Mouse (Mus musculus): ENCODE data around the gene Fbxl17. TPM values are rescaled to one million over a fixed set of nuclear protein-coding genes. Genes with fewer than 3 reads are reported as not detected.

Fbxl17 gene
- polyA plus RNA-seq, 1 experiment from 2014 or later: 7.5 TPM

- no peak overlapping the region for H3K27ac ChIP-seq
- H3K36me3 ChIP-seq: 0 out of 2 replicates have a peak, but pooled peaks cover 4% of the 10 kb centered on the region
- H3K9me3 ChIP-seq: no peaks in the 10 kb centered on the region
- no peak overlapping the region for H3K4me2 ChIP-seq
- 48% methylated on average over 2 of the region's 2 CpGs for WGBS
- no peaks in the 10 kb centered on the region for H3K27me3 ChIP-seq
- ATAC-seq (ENCODE audit: insufficient number of reproducible peaks, insufficient read depth, low FRiP score, low TSS enrichment, low read depth): no peak
- no peak overlapping the region for H3K4me3 ChIP-seq (replicated peaks)
- H3K4me1 ChIP-seq (replicated peaks): no peaks in the 10 kb centered on the region
- no peak overlapping the region for H3K9ac ChIP-seq (replicated peaks)
Observed at GRCm38 (mm10) chr17:63095553-63095952, 404.3 kb downstream of the Fbxl17 start.

GRCm38 (mm10) chr17:63095017-63095416 is 404.8 kb downstream of the Fbxl17 start:
- Histone ChIP-seq H3K4me3 (replicated peaks) (no peak overlapping the region), H3K4me2 (no peak overlapping the region), H3K27ac (no peak overlapping the region), H3K9me3 (no peaks in the 10 kb centered on the region), H3K9ac (replicated peaks) (no peak overlapping the region), H3K27me3 (no peaks in the 10 kb centered on the region), H3K36me3 (0 out of 2 replicates have a peak, but pooled peaks cover 4% of the 10 kb centered on the region), H3K4me1 (replicated peaks) (no peaks in the 10 kb centered on the region)
- WGBS: 84% methylated on average over 4 of the region's 4 CpGs
- no peak for ATAC-seq (ENCODE audit: insufficient number of reproducible peaks, insufficient read depth, low FRiP score, low TSS enrichment, low read depth)

DNA sequence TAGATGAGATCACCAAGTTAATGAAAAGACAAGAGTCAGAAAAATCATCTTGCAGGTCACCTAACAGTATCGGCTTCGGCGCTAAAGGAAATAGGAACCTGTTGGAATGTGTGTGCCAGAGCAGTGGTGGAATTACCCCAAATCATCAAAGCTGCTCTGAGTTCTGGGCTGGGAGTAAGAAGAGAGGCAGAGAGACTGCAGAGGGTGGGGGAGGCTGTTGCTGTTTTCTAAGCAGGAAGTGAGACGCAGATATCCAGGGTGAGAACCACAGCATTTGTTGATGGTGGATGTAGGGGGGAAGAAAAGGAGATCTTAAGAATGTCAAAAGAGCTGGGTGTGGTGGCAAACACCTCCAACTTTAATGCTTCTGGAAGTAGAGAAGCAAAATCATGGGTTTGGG is 406.6 kb downstream of the Fbxl17 start:
- no peak overlapping the region for H3K4me3 ChIP-seq (replicated peaks)
- H3K4me1 ChIP-seq (replicated peaks): no peaks in the 10 kb centered on the region
- no peaks in the 10 kb centered on the region for H3K9me3 ChIP-seq
- 73% methylated on average over 4 of the region's 4 CpGs for WGBS
- H3K27ac ChIP-seq: no peak overlapping the region
- H3K4me2 ChIP-seq: no peak overlapping the region
- ATAC-seq (ENCODE audit: insufficient number of reproducible peaks, insufficient read depth, low FRiP score, low TSS enrichment, low read depth): no peak
- H3K36me3 ChIP-seq: 0 out of 2 replicates have a peak, but pooled peaks cover 4% of the 10 kb centered on the region
- H3K9ac ChIP-seq (replicated peaks): no peak overlapping the region
- no peaks in the 10 kb centered on the region for H3K27me3 ChIP-seq

DNA sequence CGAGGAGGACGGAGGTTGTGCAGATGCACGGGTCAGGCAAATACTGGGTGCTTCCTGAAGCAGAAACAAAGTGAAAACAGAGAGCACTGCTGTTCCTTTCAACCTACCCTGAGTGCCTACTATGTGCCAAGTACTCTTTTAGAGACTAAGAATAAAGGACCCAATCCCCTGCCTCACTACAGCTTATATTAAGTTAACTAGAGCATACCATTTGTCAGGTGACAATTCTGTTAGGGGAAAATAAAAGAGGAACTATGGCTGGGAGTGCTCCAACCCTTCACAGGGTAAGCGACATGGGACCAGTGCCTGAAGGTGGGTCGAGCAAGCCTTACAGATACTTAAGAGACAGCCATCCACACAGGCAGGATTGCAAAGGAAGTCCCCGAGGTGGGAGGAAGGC is 407.0 kb downstream of the Fbxl17 start:
- H3K4me1 ChIP-seq (replicated peaks): no peaks in the 10 kb centered on the region
- H3K4me3 ChIP-seq (replicated peaks): no peak overlapping the region
- no peaks in the 10 kb centered on the region for H3K27me3 ChIP-seq
- H3K36me3 ChIP-seq: 0 out of 2 replicates have a peak, but pooled peaks cover 4% of the 10 kb centered on the region
- H3K9ac ChIP-seq (replicated peaks): no peak overlapping the region
- no peak overlapping the region for H3K27ac ChIP-seq
- no peak overlapping the region for H3K4me2 ChIP-seq
- no peaks in the 10 kb centered on the region for H3K9me3 ChIP-seq
- no peak for ATAC-seq (ENCODE audit: insufficient number of reproducible peaks, insufficient read depth, low FRiP score, low TSS enrichment, low read depth)
- 79% methylated on average over 6 of the region's 6 CpGs for WGBS

GRCm38 (mm10) chr17:63090112-63090511 is 409.7 kb downstream of the Fbxl17 start:
- Histone ChIP-seq H3K27me3 (no peaks in the 10 kb centered on the region), H3K4me2 (no peak overlapping the region), H3K9me3 (no peaks in the 10 kb centered on the region), H3K27ac (no peak overlapping the region), H3K36me3 (no peaks in the 10 kb centered on the region), H3K4me1 (replicated peaks) (no peaks in the 10 kb centered on the region), H3K4me3 (replicated peaks) (no peak overlapping the region), H3K9ac (replicated peaks) (no peak overlapping the region)
- 82% methylated on average over 3 of the region's 3 CpGs for WGBS
- ATAC-seq (ENCODE audit: insufficient number of reproducible peaks, insufficient read depth, low FRiP score, low TSS enrichment, low read depth): no peak

DNA sequence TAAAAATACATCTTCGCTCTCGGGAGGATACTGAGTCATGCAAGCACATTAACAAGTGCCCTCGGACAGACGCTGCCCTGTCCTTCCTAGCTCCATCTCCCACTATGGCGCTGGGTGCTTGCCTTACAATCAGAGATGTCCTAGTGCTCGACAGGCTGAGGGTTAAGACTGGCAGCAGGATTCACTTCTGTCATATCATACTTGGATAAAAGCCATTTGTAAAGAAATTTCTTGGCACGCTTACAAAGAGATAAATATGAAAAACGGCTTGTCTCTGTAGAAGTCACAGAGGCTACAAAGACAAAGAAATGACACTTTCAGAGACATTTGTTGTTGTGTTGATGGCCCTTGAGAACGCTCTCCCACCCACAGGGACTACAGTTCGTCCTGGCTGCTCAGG is 412.6 kb downstream of the Fbxl17 start:
- H3K4me1 ChIP-seq (replicated peaks): 0 out of 2 replicates have a peak, but pooled peaks cover 2% of the 10 kb centered on the region
- 89% methylated on average over 10 of the region's 10 CpGs for WGBS
- no peak overlapping the region for H3K4me3 ChIP-seq (replicated peaks)
- H3K27ac ChIP-seq: no peak overlapping the region
- H3K36me3 ChIP-seq: no peaks in the 10 kb centered on the region
- H3K4me2 ChIP-seq: no peak overlapping the region
- no peaks in the 10 kb centered on the region for H3K9me3 ChIP-seq
- ATAC-seq (ENCODE audit: insufficient number of reproducible peaks, insufficient read depth, low FRiP score, low TSS enrichment, low read depth): no peak
- no peaks in the 10 kb centered on the region for H3K27me3 ChIP-seq
- no peak overlapping the region for H3K9ac ChIP-seq (replicated peaks)

- Histone ChIP-seq H3K4me2 (no peak overlapping the region), H3K36me3 (no peaks in the 10 kb centered on the region), H3K4me1 (replicated peaks) (peaks cover 9% of the 10 kb centered on the region), H3K27me3 (no peaks in the 10 kb centered on the region), H3K4me3 (replicated peaks) (no peak overlapping the region), H3K9me3 (no peaks in the 10 kb centered on the region), H3K27ac (no peak overlapping the region), H3K9ac (replicated peaks) (no peak overlapping the region)
- 73% methylated on average over 3 of the region's 3 CpGs for WGBS
- ATAC-seq (ENCODE audit: insufficient number of reproducible peaks, insufficient read depth, low FRiP score, low TSS enrichment, low read depth): no peak
Observed at GRCm38 (mm10) chr17:63086526-63086925, 413.3 kb downstream of the Fbxl17 start.

DNA sequence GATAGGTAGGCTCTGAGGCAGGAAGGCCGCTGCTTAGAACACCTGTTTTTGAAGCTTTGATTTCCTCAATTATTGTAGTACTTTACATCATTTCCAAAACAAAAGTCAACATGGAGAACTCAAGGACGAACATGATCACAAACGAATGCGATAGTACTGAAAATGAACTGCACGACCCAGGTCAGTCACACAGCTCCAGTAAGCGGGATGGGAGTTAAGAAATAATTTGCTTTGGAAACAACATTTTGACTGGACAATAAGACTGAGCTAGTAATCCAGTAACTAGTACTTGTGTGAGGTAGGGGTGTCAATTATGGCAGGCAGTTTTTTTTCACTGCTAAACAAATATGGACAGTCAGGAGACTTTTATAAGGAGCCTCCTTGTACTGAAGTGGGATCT is 414.6 kb downstream of the Fbxl17 start:
- ATAC-seq (ENCODE audit: insufficient number of reproducible peaks, insufficient read depth, low FRiP score, low TSS enrichment, low read depth): no peak
- WGBS: 96% methylated on average over 6 of the region's 6 CpGs

GRCm38 (mm10) chr17:63079087-63079486 is 420.7 kb downstream of the Fbxl17 start:
- no peak overlapping the region for H3K27ac ChIP-seq
- no peak overlapping the region for H3K4me3 ChIP-seq (replicated peaks)
- H3K36me3 ChIP-seq: no peaks in the 10 kb centered on the region
- no peak overlapping the region for H3K9ac ChIP-seq (replicated peaks)
- ATAC-seq (ENCODE audit: insufficient number of reproducible peaks, insufficient read depth, low FRiP score, low TSS enrichment, low read depth): no peak
- no peak overlapping the region for H3K4me2 ChIP-seq
- no peaks in the 10 kb centered on the region for H3K27me3 ChIP-seq
- 84% methylated on average over 5 of the region's 5 CpGs for WGBS
- peaks cover 49% of the 10 kb centered on the region for H3K4me1 ChIP-seq (replicated peaks)
- no peaks in the 10 kb centered on the region for H3K9me3 ChIP-seq

More for the DNA sequence above, 414.6 kb downstream of the Fbxl17 start:
- H3K4me1 ChIP-seq (replicated peaks): peaks cover 15% of the 10 kb centered on the region
- H3K4me2 ChIP-seq: no peak overlapping the region
- H3K27ac ChIP-seq: no peak overlapping the region
- no peaks in the 10 kb centered on the region for H3K9me3 ChIP-seq
- no peaks in the 10 kb centered on the region for H3K36me3 ChIP-seq
- no peaks in the 10 kb centered on the region for H3K27me3 ChIP-seq
- no peak overlapping the region for H3K4me3 ChIP-seq (replicated peaks)
- no peak overlapping the region for H3K9ac ChIP-seq (replicated peaks)

DNA sequence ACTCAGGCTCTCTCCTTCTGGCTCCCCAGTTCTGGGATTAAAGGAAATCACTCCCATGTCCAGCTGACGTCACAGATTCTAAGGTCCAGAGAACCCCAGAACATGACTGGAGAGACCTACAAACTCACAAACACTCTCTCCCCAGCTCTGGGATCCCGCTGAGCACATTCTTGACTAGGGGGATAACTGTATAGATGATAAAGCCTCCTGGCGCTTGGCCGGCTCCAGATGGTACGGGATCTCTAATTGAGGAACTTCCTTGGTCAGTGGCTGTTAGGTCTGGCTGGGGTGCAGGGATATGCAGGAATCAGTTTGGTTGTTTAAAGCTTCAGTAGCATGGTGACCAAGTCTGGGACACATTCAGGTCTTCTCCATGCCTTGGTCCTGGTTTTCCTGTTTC is 422.3 kb downstream of the Fbxl17 start:
- Histone ChIP-seq H3K4me1 (replicated peaks) (peaks cover 59% of the 10 kb centered on the region), H3K9me3 (no peaks in the 10 kb centered on the region), H3K4me3 (replicated peaks) (no peak overlapping the region), H3K9ac (replicated peaks) (no peak overlapping the region), H3K27ac (no peak overlapping the region), H3K4me2 (no peak overlapping the region), H3K36me3 (no peaks in the 10 kb centered on the region), H3K27me3 (no peaks in the 10 kb centered on the region; the same call in 1 of the 2 replicates)
- 30% methylated on average over 5 of the region's 5 CpGs for WGBS
- ATAC-seq (ENCODE audit: insufficient number of reproducible peaks, insufficient read depth, low FRiP score, low TSS enrichment, low read depth): no peak

- H3K27me3 ChIP-seq: no peaks in the 10 kb centered on the region; the same call in 1 of the 2 replicates
- H3K9ac ChIP-seq (replicated peaks): no peak overlapping the region
- H3K9me3 ChIP-seq: no peaks in the 10 kb centered on the region
- no peaks in the 10 kb centered on the region for H3K36me3 ChIP-seq
- H3K4me3 ChIP-seq (replicated peaks): no peak overlapping the region
- ATAC-seq (ENCODE audit: insufficient number of reproducible peaks, insufficient read depth, low FRiP score, low TSS enrichment, low read depth): no peak
- peaks cover 50% of the 10 kb centered on the region for H3K4me1 ChIP-seq (replicated peaks)
- WGBS: 9% methylated on average over 8 of the region's 8 CpGs
- H3K4me2 ChIP-seq: peak overlapping the region; percentile 23; the same call in 1 of the 2 replicates
- peak overlapping the region; percentile 50; the same call in 1 of the 2 replicates for H3K27ac ChIP-seq
Observed at GRCm38 (mm10) chr17:63076661-63077060, 423.2 kb downstream of the Fbxl17 start.

GRCm38 (mm10) chr17:63076037-63076426 is 423.8 kb downstream of the Fbxl17 start:
- Histone ChIP-seq H3K9me3 (no peaks in the 10 kb centered on the region), H3K4me1 (replicated peaks) (peaks cover 47% of the 10 kb centered on the region), H3K27me3 (no peaks in the 10 kb centered on the region; the same call in 1 of the 2 replicates), H3K27ac (peak overlapping the region; percentile 68), H3K36me3 (no peaks in the 10 kb centered on the region), H3K4me3 (replicated peaks) (no peak overlapping the region), H3K4me2 (peak overlapping the region; percentile 23), H3K9ac (replicated peaks) (no peak overlapping the region)
- 16% methylated on average over 8 of the region's 8 CpGs for whole genome bisulfite sequencing
- no peak for ATAC-seq (ENCODE audit: insufficient number of reproducible peaks, insufficient read depth, low FRiP score, low TSS enrichment, low read depth)

All from limb, embryonic 12.5 days (tissue).